Mouse (Mus musculus) G1E (cell line): ENCODE results near the gene Crebbp.

Experiments used
- CTCF ChIP-seq: IDR thresholded peaks from 2 replicates; pipeline ENCODE4 v1.5.1; 2012; ENCODE audit warnings: low read depth, low read length, inconsistent platforms, mixed read lengths
- GATA1 ChIP-seq: IDR thresholded peaks from 2 replicates; pipeline ENCODE4 v1.6.1; 2012; ENCODE audit warnings: borderline replicate concordance, low read length, inconsistent platforms, mixed read lengths

- TF ChIP-seq GATA1 (no peak), CTCF (no peak)
Measured at GRCm38 (mm10) chr16:4198004-4198403, 15.8 kb downstream of the Crebbp start.
